Mouse (Mus musculus) kidney, embryonic 15.5 days (tissue): ENCODE measurements around the gene Tbc1d2b. TPM values are rescaled to one million over a fixed set of nuclear protein-coding genes. Genes with fewer than 3 reads are reported as not detected.

Source experiments
- ATAC-seq: fragments of 200-750 bp; cut with Nextera tagmentation; replicated peaks from 2 replicates; pipeline ENCODE4 v1.8.0; 2017; ENCODE audit warnings: moderate TSS enrichment; ENCODE audit not compliant: low FRiP score
- H3K27ac ChIP-seq: fragments of 300-500 bp; sonication (generic); 2 replicates; pipeline ENCODE4 v1.5.1; 2015; ENCODE audit warnings: mild to moderate bottlenecking, inconsistent platforms
- H3K27me3 ChIP-seq: fragments of 300-500 bp; sonication (generic); 2 replicates; pipeline ENCODE4 v1.6.1; 2015; ENCODE audit warnings: inconsistent platforms
- H3K36me3 ChIP-seq: fragments of 300-500 bp; sonication (generic); 2 replicates; pipeline ENCODE4 v1.6.1; 2015; ENCODE audit warnings: inconsistent platforms
- H3K4me1 ChIP-seq: fragments of 300-500 bp; sonication (generic); 2 replicates; pipeline ENCODE4 v1.6.1; 2015; ENCODE audit warnings: inconsistent platforms
- H3K4me2 ChIP-seq: fragments of 300-500 bp; sonication (generic); 2 replicates; pipeline ENCODE4 v1.6.1; 2015; ENCODE audit warnings: moderate library complexity, mild to moderate bottlenecking, inconsistent platforms
- H3K4me3 ChIP-seq: fragments of 300-500 bp; sonication (generic); replicated peaks from 2 replicates; pipeline ENCODE4 v1.5.1; 2015; ENCODE audit warnings: mild to moderate bottlenecking, inconsistent platforms
- H3K9ac ChIP-seq: fragments of 300-500 bp; sonication (generic); 2 replicates; pipeline ENCODE4 v1.6.1; 2015; ENCODE audit warnings: mild to moderate bottlenecking, inconsistent platforms
- H3K9me3 ChIP-seq: fragments of 300-500 bp; sonication (generic); replicated peaks from 2 replicates; pipeline ENCODE4 v1.6.1; 2016; ENCODE audit warnings: inconsistent platforms
- WGBS: fragments of 180-500 bp; shearing (Covaris S2); methylation state at CpG from one replicate; pipeline ENCODE4 v1.1.7; 2015; ENCODE audit warnings: mixed read lengths; 5-methylcytosine and 5-hydroxymethylcytosine counted together
- polyA plus RNA-seq: library from polyadenylated mRNA; unstranded; fragments of >200 nt; fragmentation: Nextera tagmentation; extraction: Ambion mirVana; gene quantifications from 2 replicates; pipeline ENCODE4 v1.2.1, GENCODE M21; 2015

Tbc1d2b gene
- polyA plus RNA-seq, 1 experiment from 2014 or later: 12.7 TPM

DNA sequence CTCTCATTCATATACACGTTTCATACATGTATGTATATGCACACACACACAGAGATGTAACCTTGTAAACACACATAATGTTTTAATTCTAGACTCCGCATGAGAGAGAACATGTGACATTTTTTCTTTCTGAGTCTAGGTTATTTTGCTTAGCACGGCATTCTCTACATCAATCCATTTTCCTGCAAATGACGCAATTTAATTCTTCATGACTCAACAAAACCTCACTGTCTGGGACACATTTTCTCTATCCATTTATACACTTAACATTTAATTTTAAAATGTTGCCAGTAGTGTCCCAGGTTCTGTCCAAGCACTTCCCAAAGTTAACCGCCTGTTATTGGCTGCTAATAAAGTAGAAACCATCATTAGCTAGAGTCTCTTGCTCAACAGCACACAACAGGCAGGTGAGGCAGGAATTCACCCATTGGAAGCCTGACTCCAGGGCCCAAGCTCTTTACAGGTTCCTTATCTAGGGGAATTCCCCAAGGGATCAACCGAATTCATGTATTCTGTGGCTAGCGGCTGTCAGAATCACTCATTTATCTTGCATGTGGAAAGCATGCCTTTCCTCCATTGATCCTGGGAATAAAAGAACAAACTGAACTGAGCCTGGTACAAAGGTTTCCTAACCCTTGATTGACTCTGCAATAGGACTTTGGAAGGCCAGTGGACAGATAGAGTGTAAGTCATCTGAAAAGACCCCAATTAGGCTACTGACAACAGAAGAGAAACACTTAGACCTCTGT is 7.8 kb downstream of the Tbc1d2b start:
- ATAC-seq: no peak
- H3K36me3 ChIP-seq: peaks cover 9% of the 10 kb centered on the region
- H3K27ac ChIP-seq: no peak overlapping the region
- 92% methylated on average over 7 of the region's 7 CpGs for WGBS
- no peaks in the 10 kb centered on the region for H3K27me3 ChIP-seq
- peaks cover 31% of the 10 kb centered on the region for H3K4me1 ChIP-seq
- no peak overlapping the region for H3K4me3 ChIP-seq
- no peak overlapping the region for H3K4me2 ChIP-seq
- H3K9me3 ChIP-seq: no peaks in the 10 kb centered on the region
- H3K9ac ChIP-seq: no peak overlapping the region

DNA sequence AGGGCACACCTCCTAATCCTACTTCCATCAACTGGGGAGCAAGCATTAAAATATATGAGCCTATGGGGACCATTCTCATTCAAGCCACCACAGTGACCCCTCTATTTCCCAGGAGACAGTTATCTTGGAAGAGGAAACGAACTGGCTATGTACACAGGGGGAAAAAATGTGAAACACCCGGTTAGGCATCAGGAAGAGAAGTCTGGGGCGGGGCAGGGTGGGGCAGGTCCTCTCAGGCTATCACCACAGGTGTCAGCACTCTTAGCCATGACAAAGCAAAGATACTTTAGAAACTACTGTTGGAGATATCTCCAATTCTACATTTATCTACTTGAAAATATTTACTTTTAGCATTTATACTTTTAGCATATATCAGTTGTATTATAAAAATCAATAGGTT is 8.5 kb downstream of the Tbc1d2b start:
- H3K9me3 ChIP-seq: no peaks in the 10 kb centered on the region
- H3K27ac ChIP-seq: no peak overlapping the region
- peaks cover 9% of the 10 kb centered on the region for H3K36me3 ChIP-seq
- peaks cover 32% of the 10 kb centered on the region for H3K4me1 ChIP-seq
- WGBS: 59% methylated on average over 3 of the region's 3 CpGs
- no peak for ATAC-seq
- H3K27me3 ChIP-seq: no peaks in the 10 kb centered on the region
- H3K9ac ChIP-seq: no peak overlapping the region
- no peak overlapping the region for H3K4me2 ChIP-seq
- H3K4me3 ChIP-seq: no peak overlapping the region

GRCm38 (mm10) chr9:90260600-90261375 is 9.8 kb downstream of the Tbc1d2b start:
- H3K9ac ChIP-seq: no peak overlapping the region
- H3K4me1 ChIP-seq: peaks cover 32% of the 10 kb centered on the region
- no peaks in the 10 kb centered on the region for H3K9me3 ChIP-seq
- no peak overlapping the region for H3K4me2 ChIP-seq
- no peak overlapping the region for H3K4me3 ChIP-seq
- peak; percentile 70 for ATAC-seq
- H3K27ac ChIP-seq: peak overlapping the region; percentile 5; the same call in 1 of the 2 replicates
- no peaks in the 10 kb centered on the region for H3K27me3 ChIP-seq
- H3K36me3 ChIP-seq: peaks cover 9% of the 10 kb centered on the region
- 48% methylated on average over 13 of the region's 13 CpGs for WGBS

DNA sequence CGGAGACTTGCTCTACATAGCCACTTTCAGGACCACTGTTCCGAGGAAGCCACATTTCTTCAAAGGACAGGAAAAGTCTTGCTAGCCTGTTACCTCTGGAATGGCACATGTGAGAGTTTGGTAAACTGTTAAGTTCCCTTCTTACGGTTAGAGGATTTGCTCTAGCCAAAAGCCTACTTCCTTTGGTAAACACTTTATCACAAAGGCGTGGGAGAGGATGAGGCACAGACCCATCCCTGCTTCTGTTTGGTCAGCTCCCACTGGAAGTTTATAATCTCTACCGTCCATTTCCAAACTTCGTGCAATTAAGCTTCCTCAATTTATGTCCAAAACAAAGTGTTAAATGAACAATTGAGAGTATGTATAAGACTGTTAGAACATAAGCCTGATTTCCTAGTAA is 10.5 kb downstream of the Tbc1d2b start:
- no peak for ATAC-seq
- 0 out of 2 replicates have a peak overlapping the region, but pooled peaks have one; percentile 5 for H3K27ac ChIP-seq

DNA sequence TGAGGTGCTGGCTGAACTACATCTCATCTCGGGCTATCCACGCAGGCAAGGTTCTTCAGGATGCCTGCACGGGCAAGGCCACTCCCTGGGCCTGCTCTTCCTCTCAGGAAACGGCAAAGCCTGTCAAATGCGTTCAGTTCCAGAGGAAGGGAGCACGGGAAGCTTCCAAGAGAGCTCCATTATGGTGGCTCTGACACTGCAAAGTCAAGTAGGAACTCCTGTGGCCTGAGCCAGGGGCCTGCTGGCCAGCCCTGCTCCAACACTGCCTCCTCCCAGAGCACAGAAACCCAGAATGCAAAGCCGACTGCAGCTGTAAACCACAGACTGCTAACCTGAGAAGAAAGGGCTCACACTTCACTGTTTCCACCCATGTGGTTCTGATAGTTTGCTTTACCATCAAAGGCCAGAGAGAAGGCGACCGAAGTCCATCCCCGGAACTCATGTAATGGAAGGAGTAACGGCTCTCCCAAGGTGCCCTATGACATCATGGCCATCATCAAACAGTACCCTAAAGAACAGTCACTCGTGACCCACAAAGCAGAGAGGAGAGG is 11.1 kb downstream of the Tbc1d2b start:
- Histone ChIP-seq H3K36me3 (peaks cover 9% of the 10 kb centered on the region), H3K27me3 (no peaks in the 10 kb centered on the region), H3K9ac (no peak overlapping the region), H3K4me3 (no peak overlapping the region), H3K4me2 (no peak overlapping the region), H3K9me3 (no peaks in the 10 kb centered on the region), H3K27ac (0 out of 2 replicates have a peak overlapping the region, but pooled peaks have one; percentile 13), H3K4me1 (peaks cover 32% of the 10 kb centered on the region)
- ATAC-seq: no peak
- 74% methylated on average over 12 of the region's 12 CpGs for WGBS

More for the DNA sequence above, 10.5 kb downstream of the Tbc1d2b start:
- no peaks in the 10 kb centered on the region for H3K27me3 ChIP-seq
- 58% methylated on average over 6 of the region's 6 CpGs for WGBS
- no peak overlapping the region for H3K4me3 ChIP-seq
- H3K36me3 ChIP-seq: peaks cover 9% of the 10 kb centered on the region
- H3K4me2 ChIP-seq: no peak overlapping the region
- no peak overlapping the region for H3K9ac ChIP-seq
- peaks cover 32% of the 10 kb centered on the region for H3K4me1 ChIP-seq
- H3K9me3 ChIP-seq: no peaks in the 10 kb centered on the region

DNA sequence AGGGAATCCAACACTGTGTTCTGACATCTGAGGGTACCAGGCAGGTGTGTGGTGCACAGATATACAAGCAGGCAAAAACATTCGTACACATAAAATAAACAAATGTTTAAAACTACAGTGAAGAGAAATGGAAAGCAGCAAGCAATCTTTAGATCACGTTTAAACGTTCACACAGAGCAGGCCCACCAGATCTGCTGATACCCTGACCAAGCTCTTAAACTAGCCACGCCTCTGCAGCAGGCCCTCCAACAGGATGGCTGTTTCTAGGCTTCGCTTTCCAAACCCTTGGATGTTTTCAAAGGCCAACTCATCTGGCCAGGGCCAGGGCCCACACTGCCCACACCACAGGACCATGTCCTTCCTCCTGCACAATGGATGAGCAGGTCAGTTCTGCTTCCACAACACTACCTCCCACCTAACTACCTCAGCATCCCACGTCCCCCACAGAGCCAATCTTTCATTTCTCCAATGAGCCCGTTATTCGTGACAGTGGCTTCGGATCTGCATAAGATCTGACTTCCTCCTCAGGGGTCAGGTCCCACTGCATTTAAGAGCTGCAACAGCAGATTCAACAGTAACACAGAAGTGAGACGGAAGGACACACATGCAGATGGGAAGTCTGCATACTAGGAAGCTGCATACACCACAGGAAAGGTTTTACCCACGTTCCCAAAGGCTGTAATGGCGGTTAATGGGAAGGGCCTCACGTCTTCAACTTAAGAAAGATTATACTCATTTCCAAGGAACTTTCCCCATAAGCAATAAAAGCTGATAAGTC is 12.7 kb downstream of the Tbc1d2b start:
- Histone ChIP-seq H3K4me3 (no peak overlapping the region), H3K4me2 (no peak overlapping the region), H3K36me3 (peaks cover 4% of the 10 kb centered on the region; the same call in 1 of the 2 replicates), H3K4me1 (peaks cover 32% of the 10 kb centered on the region), H3K27ac (no peak overlapping the region), H3K27me3 (no peaks in the 10 kb centered on the region), H3K9me3 (no peaks in the 10 kb centered on the region), H3K9ac (no peak overlapping the region)
- ATAC-seq: no peak
- WGBS: 74% methylated on average over 13 of the region's 13 CpGs

DNA sequence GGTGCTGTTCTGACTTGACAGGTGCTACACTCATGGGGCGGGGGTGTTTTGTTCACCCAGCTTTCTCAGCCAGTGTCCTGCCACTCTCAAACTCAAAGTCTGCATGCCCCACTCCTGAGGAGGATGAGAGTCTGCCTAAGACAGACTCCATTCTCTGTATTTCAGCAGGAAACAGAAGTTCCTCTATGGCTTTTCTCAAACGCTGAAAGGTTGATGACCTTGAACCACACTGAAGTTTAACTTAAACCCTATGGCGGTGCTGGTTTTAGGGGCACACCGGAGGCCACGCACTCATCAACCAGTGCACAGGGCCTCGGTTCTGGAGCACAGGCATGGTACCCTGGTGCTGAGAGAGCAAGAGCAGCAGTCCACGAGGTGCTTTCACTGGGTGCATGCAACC is 13.4 kb downstream of the Tbc1d2b start:
- Histone ChIP-seq H3K9me3 (no peaks in the 10 kb centered on the region), H3K27me3 (no peaks in the 10 kb centered on the region), H3K36me3 (no peaks in the 10 kb centered on the region), H3K4me2 (no peak overlapping the region), H3K4me3 (no peak overlapping the region), H3K9ac (no peak overlapping the region), H3K4me1 (peaks cover 32% of the 10 kb centered on the region), H3K27ac (no peak overlapping the region)
- WGBS: 78% methylated on average over 7 of the region's 7 CpGs
- no peak for ATAC-seq

- no peak for ATAC-seq
- WGBS: 70% methylated on average over 6 of the region's 6 CpGs
These were observed 14.7 kb downstream of the Tbc1d2b start for GRCm38 (mm10) chr9:90255844-90256405.

DNA sequence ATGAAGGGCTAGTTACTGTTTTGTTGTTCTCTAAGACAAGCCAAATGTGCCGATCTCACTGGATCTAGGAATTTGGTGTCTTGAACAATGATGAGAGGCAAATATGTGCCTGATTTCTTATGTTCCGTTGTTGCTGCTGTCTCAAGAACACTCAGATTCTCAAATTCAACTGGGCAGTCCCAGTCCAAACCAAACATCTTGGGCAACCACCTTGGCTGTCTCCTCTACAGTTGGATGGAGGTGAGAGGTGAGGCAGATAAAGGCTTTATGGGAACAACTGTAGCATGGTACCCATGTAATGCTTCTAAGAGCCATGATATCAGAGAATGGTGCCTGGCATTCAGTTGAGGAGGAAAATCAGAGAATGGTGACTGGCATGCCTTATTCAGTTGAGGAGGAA is 17.4 kb downstream of the Tbc1d2b start:
- 94% methylated on average over 2 of the region's 2 CpGs for WGBS
- H3K9ac ChIP-seq: no peak overlapping the region

More at GRCm38 (mm10) chr9:90255844-90256405, 14.7 kb downstream of the Tbc1d2b start:
- H3K4me1 ChIP-seq: peaks cover 24% of the 10 kb centered on the region
- H3K9ac ChIP-seq: no peak overlapping the region
- no peaks in the 10 kb centered on the region for H3K9me3 ChIP-seq
- H3K27ac ChIP-seq: no peak overlapping the region
- H3K4me3 ChIP-seq: no peak overlapping the region
- no peaks in the 10 kb centered on the region for H3K36me3 ChIP-seq
- no peaks in the 10 kb centered on the region for H3K27me3 ChIP-seq
- no peak overlapping the region for H3K4me2 ChIP-seq

GRCm38 (mm10) chr9:90250964-90251750 is 19.4 kb downstream of the Tbc1d2b start:
- no peaks in the 10 kb centered on the region for H3K4me1 ChIP-seq

More for the DNA sequence above, 17.4 kb downstream of the Tbc1d2b start:
- Histone ChIP-seq H3K4me3 (no peak overlapping the region), H3K36me3 (no peaks in the 10 kb centered on the region), H3K4me1 (0 out of 2 replicates have a peak, but pooled peaks cover 6% of the 10 kb centered on the region), H3K4me2 (no peak overlapping the region), H3K27me3 (no peaks in the 10 kb centered on the region), H3K9me3 (no peaks in the 10 kb centered on the region), H3K27ac (no peak overlapping the region)
- ATAC-seq: no peak

More at GRCm38 (mm10) chr9:90250964-90251750, 19.4 kb downstream of the Tbc1d2b start:
- Histone ChIP-seq H3K9ac (no peak overlapping the region), H3K9me3 (no peaks in the 10 kb centered on the region), H3K27me3 (no peaks in the 10 kb centered on the region), H3K27ac (no peak overlapping the region), H3K4me2 (no peak overlapping the region), H3K36me3 (peaks cover 18% of the 10 kb centered on the region), H3K4me3 (no peak overlapping the region)
- WGBS: 83% methylated on average over 13 of the region's 13 CpGs
- ATAC-seq: no peak; the same call in 1 of the 2 replicates
